Mouse (Mus musculus) kidney, embryonic 15.5 days (tissue): Measurements from ENCODE around the gene Vmn1r91. TPM values are rescaled to one million over a fixed set of nuclear protein-coding genes. Genes with fewer than 3 reads are reported as not detected.
"Not testable (repeated sequence)": the region's sequence is repeated elsewhere in the genome, so short reads cannot be mapped to it uniquely, and the experiment has no call there.

Source experiments
- ATAC-seq: fragments of 200-750 bp; cut with Nextera tagmentation; replicated peaks from 2 replicates; pipeline ENCODE4 v1.8.0; 2017; ENCODE audit warnings: moderate TSS enrichment; ENCODE audit not compliant: low FRiP score
- H3K27ac ChIP-seq: fragments of 300-500 bp; sonication (generic); 2 replicates; pipeline ENCODE4 v1.5.1; 2015; ENCODE audit warnings: mild to moderate bottlenecking, inconsistent platforms
- H3K27me3 ChIP-seq: fragments of 300-500 bp; sonication (generic); 2 replicates; pipeline ENCODE4 v1.6.1; 2015; ENCODE audit warnings: inconsistent platforms
- H3K36me3 ChIP-seq: fragments of 300-500 bp; sonication (generic); 2 replicates; pipeline ENCODE4 v1.6.1; 2015; ENCODE audit warnings: inconsistent platforms
- H3K4me1 ChIP-seq: fragments of 300-500 bp; sonication (generic); 2 replicates; pipeline ENCODE4 v1.6.1; 2015; ENCODE audit warnings: inconsistent platforms
- H3K4me2 ChIP-seq: fragments of 300-500 bp; sonication (generic); 2 replicates; pipeline ENCODE4 v1.6.1; 2015; ENCODE audit warnings: moderate library complexity, mild to moderate bottlenecking, inconsistent platforms
- H3K4me3 ChIP-seq: fragments of 300-500 bp; sonication (generic); replicated peaks from 2 replicates; pipeline ENCODE4 v1.5.1; 2015; ENCODE audit warnings: mild to moderate bottlenecking, inconsistent platforms
- H3K9ac ChIP-seq: fragments of 300-500 bp; sonication (generic); 2 replicates; pipeline ENCODE4 v1.6.1; 2015; ENCODE audit warnings: mild to moderate bottlenecking, inconsistent platforms
- H3K9me3 ChIP-seq: fragments of 300-500 bp; sonication (generic); replicated peaks from 2 replicates; pipeline ENCODE4 v1.6.1; 2016; ENCODE audit warnings: inconsistent platforms
- WGBS: fragments of 180-500 bp; shearing (Covaris S2); methylation state at CpG from one replicate; pipeline ENCODE4 v1.1.7; 2015; ENCODE audit warnings: mixed read lengths; 5-methylcytosine and 5-hydroxymethylcytosine counted together
- polyA plus RNA-seq: library from polyadenylated mRNA; unstranded; fragments of >200 nt; fragmentation: Nextera tagmentation; extraction: Ambion mirVana; gene quantifications from 2 replicates; pipeline ENCODE4 v1.2.1, GENCODE M21; 2015

Gene Vmn1r91
- polyA plus RNA-seq = not detected in 2 replicates

GRCm38 (mm10) chr7:20099380-20099779 is at the start of gene Vmn1r91:
Gene Vmn1r91, plus strand, starts transcription at chr7:20099680.
- H3K36me3 ChIP-seq, H3K27ac ChIP-seq, ATAC-seq, H3K4me3 ChIP-seq, H3K4me2 ChIP-seq, H3K4me1 ChIP-seq, H3K9ac ChIP-seq, H3K27me3 ChIP-seq, H3K9me3 ChIP-seq: not testable (repeated sequence)
- WGBS = 84% methylated on average over 5 of the region's 5 CpGs

- H3K27me3 ChIP-seq, H3K9ac ChIP-seq, H3K27ac ChIP-seq, H3K4me1 ChIP-seq, H3K36me3 ChIP-seq, ATAC-seq, H3K4me3 ChIP-seq, H3K9me3 ChIP-seq, H3K4me2 ChIP-seq: not testable (repeated sequence)
- 64% methylated on average over 4 of the region's 4 CpGs for WGBS
Observed at GRCm38 (mm10) chr7:20064100-20064499, 35.4 kb upstream of the Vmn1r91 start.

- H3K4me2 ChIP-seq, ATAC-seq, H3K27ac ChIP-seq, H3K36me3 ChIP-seq, H3K4me1 ChIP-seq, H3K9ac ChIP-seq, H3K9me3 ChIP-seq, H3K27me3 ChIP-seq, H3K4me3 ChIP-seq: not testable (repeated sequence)
- WGBS = 74% methylated on average over 18 of the region's 18 CpGs
Observed at GRCm38 (mm10) chr7:20078118-20078517, 21.4 kb upstream of the Vmn1r91 start.

GRCm38 (mm10) chr7:20122479-20122878 is 23.0 kb downstream of the Vmn1r91 start, which contains the start of gene Gm16442:
Gene Gm16442, minus strand, starts transcription at chr7:20122579.
- H3K9ac ChIP-seq, ATAC-seq, H3K27me3 ChIP-seq, H3K36me3 ChIP-seq, H3K9me3 ChIP-seq, H3K4me1 ChIP-seq, H3K27ac ChIP-seq, H3K4me2 ChIP-seq, H3K4me3 ChIP-seq: not testable (repeated sequence)
- WGBS = no CpG with 5 or more reads among the region's 2 CpGs

GRCm38 (mm10) chr7:20138988-20139387 is 39.5 kb downstream of the Vmn1r91 start, which contains the start of gene Vmn1r93:
Gene Vmn1r93, minus strand, starts transcription at chr7:20139088.
- not testable (repeated sequence) for H3K4me3 ChIP-seq, H3K27ac ChIP-seq, H3K9me3 ChIP-seq, ATAC-seq, H3K4me2 ChIP-seq, H3K4me1 ChIP-seq, H3K36me3 ChIP-seq, H3K27me3 ChIP-seq, H3K9ac ChIP-seq
- no CpG with 5 or more reads among the region's 5 CpGs for WGBS

Other genes starting within 250 kb of the Vmn1r91 start
- 0.16 TPM in 1 of 2 replicates, not detected in the other for gene Gm19345, start 247.7 kb upstream of the Vmn1r91 start, polyA plus RNA-seq
- not detected in 2 replicates for gene Ceacam16, start 238.4 kb upstream of the Vmn1r91 start, polyA plus RNA-seq
- gene Ceacam19, start 211.7 kb upstream of the Vmn1r91 start, polyA plus RNA-seq = 0.09 TPM in 1 of 2 replicates, not detected in the other
- 13.7 and 13.9 TPM in 2 replicates for gene Pvr, start 178.5 kb upstream of the Vmn1r91 start, polyA plus RNA-seq
- gene Igsf23, start 148.9 kb upstream of the Vmn1r91 start, polyA plus RNA-seq = 0.18 and 0.45 TPM in 2 replicates
- gene Ceacam20, start 134.3 kb upstream of the Vmn1r91 start, polyA plus RNA-seq = not detected in 2 replicates
- gene Nlrp9b, start 108.2 kb upstream of the Vmn1r91 start, polyA plus RNA-seq = not detected in 2 replicates
- not detected in 2 replicates for gene Gm16442, start 22.9 kb downstream of the Vmn1r91 start, polyA plus RNA-seq
- not detected in 2 replicates for gene Vmn1r93, start 39.4 kb downstream of the Vmn1r91 start, polyA plus RNA-seq
- not detected in 2 replicates for gene Vmn1r94, start 68.7 kb downstream of the Vmn1r91 start, polyA plus RNA-seq
- gene Vmn1r95, start 94.0 kb downstream of the Vmn1r91 start, polyA plus RNA-seq = not detected in 2 replicates
- not detected in 2 replicates for gene Gm6164, start 105.9 kb downstream of the Vmn1r91 start, polyA plus RNA-seq
- gene Gm4498, start 134.1 kb downstream of the Vmn1r91 start, polyA plus RNA-seq = not detected in 2 replicates
- gene Gm5890, start 163.2 kb downstream of the Vmn1r91 start, polyA plus RNA-seq = not detected in 2 replicates
- not detected in 2 replicates for gene Gm4133, start 234.4 kb downstream of the Vmn1r91 start, polyA plus RNA-seq